Mouse (Mus musculus) colon, adult 2 months (tissue): ENCODE data around the gene 6030452D12Rik. TPM values are rescaled to one million over a fixed set of nuclear protein-coding genes. Genes with fewer than 3 reads are reported as not detected.

Experiments used
- polyA plus RNA-seq: library from polyadenylated mRNA; depleted of rRNA; stranded (reverse); fragments of >200 nt; gene quantifications from 2 replicates; pipeline ENCODE4 v1.2.3, GENCODE M21; 2012; rRNA removed

6030452D12Rik gene
- 0.39 TPM in 1 of 2 replicates, not detected in the other for polyA plus RNA-seq

GRCm38 (mm10) chr8:106500018-106500685, at the start of gene 6030452D12Rik:
Gene 6030452D12Rik, plus strand, starts transcription at chr8:106500522.

GRCm38 (mm10) chr8:106510365-106510975, 10.1 kb downstream of the 6030452D12Rik start, which contains the start of gene Cdh3:
Gene Cdh3, plus strand, starts transcription at chr8:106510891.

Other genes starting within 250 kb of the 6030452D12Rik start
- 88.1 and 97.5 TPM in 2 replicates for gene Smpd3, start 162.5 kb upstream of the 6030452D12Rik start, polyA plus RNA-seq
- gene Zfp90, start 85.2 kb upstream of the 6030452D12Rik start, polyA plus RNA-seq, result 1.5 and 1.6 TPM in 2 replicates
- gene Cdh3, start 10.4 kb downstream of the 6030452D12Rik start, polyA plus RNA-seq, result 1.6 and 1.8 TPM in 2 replicates
- gene Gm10073, start 72.9 kb downstream of the 6030452D12Rik start, polyA plus RNA-seq, result 122 and 148 TPM in 2 replicates
- 359 and 382 TPM in 2 replicates for gene Cdh1, start 102.8 kb downstream of the 6030452D12Rik start, polyA plus RNA-seq
- gene Tango6, start 182.5 kb downstream of the 6030452D12Rik start, polyA plus RNA-seq, result 2.6 and 3.3 TPM in 2 replicates